Mouse (Mus musculus) liver (tissue): ENCODE results near the gene Prh1.
"Not testable (repeated sequence)": the region's sequence is repeated elsewhere in the genome, so short reads cannot be mapped to it uniquely, and the experiment has no call there.

ENCODE experiments used
- DNase-seq: peaks from one replicate; pipeline ENCODE4 v3.0.0-alpha.2; 2020; ENCODE audit warnings: mixed read lengths

Prh1 gene

GRCm38 (mm10) chr6:132569509-132569908, at the start of gene Prh1:
Gene Prh1 (plus strand): TSS chr6:132569809.
- not testable (repeated sequence) for DNase-seq

- not testable (repeated sequence) for DNase-seq
Observed at GRCm38 (mm10) chr6:132595613-132596012, 26.0 kb downstream of the Prh1 start, which contains the start of gene Prp2. Gene Prp2 (plus strand): TSS chr6:132595913.
